Mouse (Mus musculus): Measurements from ENCODE around the gene Mgll. TPM values are rescaled to one million over a fixed set of nuclear protein-coding genes. Genes with fewer than 3 reads are reported as not detected.

Gene Mgll
- polyA plus RNA-seq, 1 experiment = 128 TPM

DNA sequence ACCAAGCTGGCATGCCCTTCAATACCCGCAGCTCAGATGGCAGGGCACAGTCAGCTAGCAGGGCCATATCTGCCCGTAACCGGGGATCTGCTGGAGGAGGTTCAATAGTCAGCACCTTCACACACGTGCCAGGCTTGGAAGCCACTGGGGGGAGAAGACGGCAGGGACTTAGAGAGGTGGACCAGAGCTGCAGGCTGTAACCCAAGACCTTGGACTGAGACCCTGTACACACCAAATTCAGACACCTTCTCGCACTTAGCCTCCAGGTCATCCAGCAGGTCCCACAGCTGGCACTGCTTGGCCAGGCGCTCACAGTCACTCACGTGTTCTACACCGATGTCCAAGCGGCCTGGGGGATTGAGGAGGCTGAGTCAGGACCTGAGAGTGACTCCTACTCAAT, 114.4 kb downstream of the Mgll start:
- WGBS = 95% methylated on average over 10 of the region's 10 CpGs
- no peak for DNase-seq
- Histone ChIP-seq H3K4me3 (replicated peaks; ENCODE audit: extremely low read depth, low read depth, low read length) (no peak overlapping the region), H3K4me1 (ENCODE audit: control insufficient read depth, insufficient read depth, low read length) (peaks cover 5% of the 10 kb centered on the region)
- TF ChIP-seq CTCF (IDR thresholded peaks at IDR 0.05; ENCODE audit: insufficient read depth, low read length) (no peak), POLR2A (IDR thresholded peaks at IDR 0.05; ENCODE audit: borderline replicate concordance, extremely low read depth, low read depth, low read length) (no peak)

DNA sequence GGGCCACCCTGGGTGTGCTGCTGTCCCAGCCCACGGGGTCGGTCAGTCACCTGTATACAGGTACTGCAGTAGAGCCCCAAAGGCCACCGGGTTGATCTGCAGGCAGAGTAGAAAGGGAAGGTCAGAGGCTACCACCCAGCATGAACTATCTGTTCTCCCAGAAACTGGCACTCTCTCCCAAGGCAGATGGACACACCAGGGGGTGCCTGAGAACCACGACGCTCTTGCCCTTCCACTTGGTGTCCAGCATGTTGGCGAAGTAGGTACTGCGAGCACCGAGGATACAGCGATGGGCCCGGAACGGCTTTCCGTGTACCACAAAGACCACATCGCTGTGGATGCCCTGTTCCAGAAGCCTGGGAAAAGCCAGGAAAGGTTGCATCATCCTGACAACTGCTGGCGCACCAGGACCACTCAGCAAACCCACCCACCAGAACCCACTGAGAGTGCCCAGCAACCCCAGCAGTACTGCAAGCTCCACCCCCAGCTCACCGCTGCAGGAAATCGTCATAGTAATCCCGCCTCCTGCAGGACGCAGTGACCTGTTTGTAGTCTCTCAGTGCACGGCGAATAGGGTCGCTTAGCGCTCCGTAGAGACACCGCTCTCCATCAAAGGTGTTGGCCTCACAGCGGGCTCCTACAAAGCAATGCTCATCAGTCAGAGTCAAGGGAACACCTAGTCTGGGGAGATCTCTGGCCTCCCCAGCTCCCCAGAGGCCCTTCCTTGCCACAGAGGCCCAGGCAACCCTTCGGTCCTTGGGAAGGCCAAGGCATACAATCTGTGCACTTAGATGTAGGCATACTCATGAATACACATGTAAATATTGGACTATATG, 115.1 kb downstream of the Mgll start:
- peaks cover 5% of the 10 kb centered on the region for H3K4me1 ChIP-seq (ENCODE audit: control insufficient read depth, insufficient read depth, low read length)
- no peak overlapping the region for H3K4me3 ChIP-seq (replicated peaks; ENCODE audit: extremely low read depth, low read depth, low read length)
- TF ChIP-seq POLR2A (IDR thresholded peaks at IDR 0.05; ENCODE audit: borderline replicate concordance, extremely low read depth, low read depth, low read length) (no peak), CTCF (IDR thresholded peaks at IDR 0.05; ENCODE audit: insufficient read depth, low read length) (no peak)
- WGBS = 85% methylated on average over 26 of the region's 26 CpGs
- no peak for DNase-seq

DNA sequence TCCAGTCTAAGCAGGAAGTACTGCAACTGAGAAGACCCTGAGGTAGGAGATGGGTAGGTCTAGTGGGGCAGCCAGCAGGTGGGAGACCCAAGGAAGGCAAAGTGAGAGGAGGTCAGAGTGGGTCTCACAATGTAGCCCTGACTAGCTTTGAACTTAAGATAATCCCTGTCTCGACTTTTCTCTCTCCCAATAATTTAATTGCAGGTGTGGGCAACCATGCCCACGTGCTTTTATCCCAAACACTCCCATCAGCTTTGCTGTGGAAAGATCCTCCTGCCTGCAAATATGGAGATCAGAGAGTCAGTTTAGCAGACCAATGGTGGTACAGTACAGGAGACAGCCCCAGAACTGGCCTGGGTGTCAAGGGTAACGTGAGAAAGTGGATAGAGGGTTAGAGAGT, 116.0 kb downstream of the Mgll start:
- no peak for DNase-seq
- TF ChIP-seq POLR2A (IDR thresholded peaks at IDR 0.05; ENCODE audit: borderline replicate concordance, extremely low read depth, low read depth, low read length) = no peak
- TF ChIP-seq CTCF (IDR thresholded peaks at IDR 0.05; ENCODE audit: insufficient read depth, low read length) = no peak
- peaks cover 5% of the 10 kb centered on the region for H3K4me1 ChIP-seq (ENCODE audit: control insufficient read depth, insufficient read depth, low read length)
- 62% methylated on average over 3 of the region's 3 CpGs for WGBS
- no peak overlapping the region for H3K4me3 ChIP-seq (replicated peaks; ENCODE audit: extremely low read depth, low read depth, low read length)

DNA sequence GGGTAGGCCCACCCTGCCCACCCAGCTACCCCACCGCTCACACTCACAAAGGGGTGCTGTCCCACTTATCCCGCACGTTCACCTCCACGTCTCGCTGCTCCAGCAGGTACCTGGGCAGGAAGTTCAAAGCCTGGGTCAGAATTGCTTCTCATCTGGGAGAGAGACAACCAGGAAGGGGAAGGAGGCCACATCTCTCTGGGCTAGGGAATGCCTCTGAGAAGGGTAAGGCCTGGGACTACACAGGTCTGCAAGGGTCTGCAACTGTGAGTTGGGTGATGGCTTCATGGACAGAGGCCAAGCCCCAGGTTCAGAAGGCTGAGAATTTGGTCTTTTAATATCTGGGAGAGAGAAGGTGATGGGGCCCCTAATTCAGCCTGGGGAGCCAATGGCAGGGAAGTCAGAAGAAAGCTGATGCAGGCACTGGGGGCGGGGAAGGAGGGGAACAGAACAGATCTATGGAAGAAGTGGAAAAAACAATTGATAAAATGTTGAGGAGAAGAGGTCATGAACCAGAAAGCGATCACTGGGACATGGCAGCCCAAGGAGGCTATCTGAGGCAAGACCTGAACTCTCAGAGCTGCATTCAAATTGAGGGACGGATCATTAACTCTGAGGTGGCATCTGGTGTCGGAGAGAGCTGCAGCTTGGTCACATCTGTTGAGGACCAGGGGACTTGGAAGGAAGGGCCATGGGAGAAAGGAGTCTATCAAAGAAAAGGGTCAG, 116.7 kb downstream of the Mgll start:
- no peak for DNase-seq
- no peak for TF ChIP-seq CTCF (IDR thresholded peaks at IDR 0.05; ENCODE audit: insufficient read depth, low read length)
- TF ChIP-seq POLR2A (IDR thresholded peaks at IDR 0.05; ENCODE audit: borderline replicate concordance, extremely low read depth, low read depth, low read length) = no peak
- Histone ChIP-seq H3K4me3 (replicated peaks; ENCODE audit: extremely low read depth, low read depth, low read length) (peak overlapping the region; percentile 94), H3K4me1 (ENCODE audit: control insufficient read depth, insufficient read depth, low read length) (peaks cover 5% of the 10 kb centered on the region)
- 47% methylated on average over 9 of the region's 9 CpGs for WGBS

DNA sequence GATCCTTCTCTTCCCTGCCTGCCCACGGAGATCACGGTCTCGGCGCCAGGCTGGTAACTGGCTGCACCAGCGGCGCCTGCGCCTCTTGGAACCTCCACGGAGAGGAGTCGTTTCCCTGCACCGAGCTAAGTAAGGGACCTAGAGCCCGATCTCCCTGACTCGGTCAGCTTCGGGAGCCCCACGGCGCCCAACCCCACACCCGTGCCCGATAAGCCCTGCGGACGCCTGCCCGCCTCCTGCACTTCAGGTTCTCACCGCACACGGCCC, 117.2 kb downstream of the Mgll start:
- H3K4me3 ChIP-seq (replicated peaks; ENCODE audit: extremely low read depth, low read depth, low read length) = peak overlapping the region; percentile 94
- under 1% methylated on average over 22 of the region's 22 CpGs for WGBS
- no peak for DNase-seq
- H3K4me1 ChIP-seq (ENCODE audit: control insufficient read depth, insufficient read depth, low read length) = peaks cover 5% of the 10 kb centered on the region
- TF ChIP-seq POLR2A (IDR thresholded peaks at IDR 0.05; ENCODE audit: borderline replicate concordance, extremely low read depth, low read depth, low read length) (no peak), CTCF (IDR thresholded peaks at IDR 0.05; ENCODE audit: insufficient read depth, low read length) (no peak)

DNA sequence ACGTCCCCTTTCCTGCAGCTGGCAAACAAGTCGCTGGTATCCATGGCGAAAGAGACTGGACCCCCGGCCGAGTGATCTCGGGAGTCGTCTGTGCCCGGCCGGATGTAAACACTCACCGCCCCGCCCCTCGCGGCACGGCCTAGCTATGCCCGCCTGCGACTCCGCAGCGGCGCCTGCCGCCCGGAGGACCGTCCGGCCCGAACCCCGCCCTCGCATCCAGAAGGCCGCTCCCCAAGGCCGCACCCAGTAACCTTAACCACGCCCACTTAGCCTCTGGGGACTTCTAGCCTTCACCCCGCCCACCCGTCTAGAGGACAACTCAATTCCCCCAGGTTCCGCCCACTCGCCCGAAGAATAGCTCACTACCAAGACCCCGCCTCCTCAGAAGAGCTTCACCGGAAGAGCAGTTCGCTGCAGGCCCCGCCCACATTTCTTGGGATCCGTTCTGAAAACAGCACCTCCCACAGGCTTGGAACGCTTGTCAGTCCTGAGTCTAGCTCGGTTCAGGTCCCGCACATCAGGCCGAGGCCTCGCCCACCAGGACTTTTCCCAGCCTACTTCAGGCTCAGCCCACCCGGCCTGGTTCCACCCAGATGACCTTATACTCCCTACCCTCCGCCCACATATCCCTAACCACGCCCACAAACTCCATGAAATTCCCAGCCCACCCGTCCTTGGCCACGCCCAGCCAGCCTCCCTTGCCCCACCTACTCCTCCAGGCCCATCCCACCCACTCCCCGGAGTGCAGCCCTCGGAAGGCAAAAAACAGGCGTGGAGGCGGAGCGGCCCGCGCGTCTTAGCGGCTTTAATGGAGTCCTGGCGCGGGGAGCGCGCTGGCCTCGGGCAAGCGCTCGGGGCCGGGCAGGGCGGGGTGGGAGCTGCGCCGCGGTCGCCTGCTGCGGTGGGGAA, 117.8 kb downstream of the Mgll start, which contains the start of gene Abtb1:
TSS of gene Abtb1 (minus strand) at position 204 of the 909 bp plus-strand sequence.
- DNase-seq = peak; percentile 99
- H3K4me3 ChIP-seq (replicated peaks; ENCODE audit: extremely low read depth, low read depth, low read length) = peak within 1 kb of the TSS; percentile 94
- WGBS = under 1% methylated on average over 72 of the region's 72 CpGs
- H3K4me1 ChIP-seq (ENCODE audit: control insufficient read depth, insufficient read depth, low read length) = peaks cover 5% of the 10 kb centered on the region
- TF ChIP-seq POLR2A (IDR thresholded peaks at IDR 0.05; ENCODE audit: borderline replicate concordance, extremely low read depth, low read depth, low read length) = peak; percentile 84; the same call in 1 of the 2 replicates
- 0 out of 2 replicates have a peak, but pooled peaks have one; percentile 19 for TF ChIP-seq CTCF (IDR thresholded peaks at IDR 0.05; ENCODE audit: insufficient read depth, low read length)

DNA sequence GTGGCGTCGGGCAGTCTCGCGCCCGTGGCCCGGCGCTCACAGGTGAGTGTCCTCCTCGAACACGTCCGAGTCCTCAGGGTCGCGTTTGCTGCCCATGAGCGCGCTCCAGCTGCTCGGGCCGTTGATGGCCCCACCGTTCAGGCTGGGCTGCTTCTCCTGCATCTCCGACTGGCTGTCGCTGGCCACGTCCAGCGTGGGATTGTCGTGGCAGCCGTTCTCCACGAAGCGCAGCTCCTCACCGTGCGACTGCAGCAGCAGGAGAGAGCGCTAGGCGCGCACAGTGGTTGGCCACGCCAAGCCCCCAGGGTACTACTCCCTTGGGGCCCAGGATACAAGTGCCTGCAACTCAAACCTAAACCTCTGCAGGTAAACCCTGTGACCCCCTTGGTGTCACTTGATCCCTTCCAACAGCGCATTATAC, 118.5 kb downstream of the Mgll start:
- Histone ChIP-seq H3K4me1 (ENCODE audit: control insufficient read depth, insufficient read depth, low read length) (peaks cover 5% of the 10 kb centered on the region), H3K4me3 (replicated peaks; ENCODE audit: extremely low read depth, low read depth, low read length) (peak overlapping the region; percentile 69)
- 1% methylated on average over 32 of the region's 32 CpGs for WGBS
- TF ChIP-seq POLR2A (IDR thresholded peaks at IDR 0.05; ENCODE audit: borderline replicate concordance, extremely low read depth, low read depth, low read length) = no peak
- TF ChIP-seq CTCF (IDR thresholded peaks at IDR 0.05; ENCODE audit: insufficient read depth, low read length) = no peak
- DNase-seq = no peak

DNA sequence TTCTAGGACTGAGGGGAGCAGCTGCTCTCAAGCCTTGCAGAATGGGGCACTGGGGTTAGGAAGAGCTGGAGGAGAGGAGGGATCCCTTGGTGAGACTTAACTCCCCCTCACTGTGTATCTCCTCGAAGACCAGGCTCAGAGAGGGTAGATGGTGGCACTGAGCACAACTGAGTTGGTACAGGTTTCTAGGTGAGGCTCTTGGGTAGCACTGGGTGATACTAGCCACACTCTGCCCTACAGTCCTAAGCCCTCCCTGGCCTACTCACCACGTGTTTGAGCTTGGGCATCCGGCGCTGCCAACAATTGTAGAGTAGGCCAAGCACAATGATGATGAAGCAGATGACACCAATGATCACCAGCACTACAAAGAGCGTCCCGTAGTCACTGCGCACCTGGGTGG, 119.0 kb downstream of the Mgll start:
- no peak for DNase-seq
- Histone ChIP-seq H3K4me1 (ENCODE audit: control insufficient read depth, insufficient read depth, low read length) (peaks cover 5% of the 10 kb centered on the region), H3K4me3 (replicated peaks; ENCODE audit: extremely low read depth, low read depth, low read length) (peak overlapping the region; percentile 69)
- 81% methylated on average over 7 of the region's 7 CpGs for WGBS
- TF ChIP-seq CTCF (IDR thresholded peaks at IDR 0.05; ENCODE audit: insufficient read depth, low read length) = no peak

All from lung, adult 2 months (tissue).